Mouse (Mus musculus) small intestine, adult 2 months (tissue): ENCODE data around the gene Epp13. TPM values are rescaled to one million over a fixed set of nuclear protein-coding genes. Genes with fewer than 3 reads are reported as not detected.
A peak's percentile ranks its signal among the peaks of the same experiment; 100 is the strongest.

Source experiments
- H3K27ac ChIP-seq: fragments of 200-500 bp; 2 replicates; pipeline ENCODE4 v1.5.1; 2012; ENCODE audit warnings: low read depth, low read length, control low read depth, inconsistent platforms; ENCODE audit not compliant: insufficient read depth
- H3K27me3 ChIP-seq: fragments of 200-500 bp; 2 replicates; pipeline ENCODE4 v1.6.1; 2012; ENCODE audit warnings: mild to moderate bottlenecking, moderate library complexity, low read length, inconsistent platforms; ENCODE audit not compliant: control insufficient read depth, insufficient read depth
- H3K36me3 ChIP-seq: fragments of 200-500 bp; 2 replicates; pipeline ENCODE4 v1.6.1; 2012; ENCODE audit warnings: mild to moderate bottlenecking, low read length, control low read depth, inconsistent platforms; ENCODE audit not compliant: control insufficient read depth, insufficient read depth
- H3K4me1 ChIP-seq: fragments of 200-500 bp; 2 replicates; pipeline ENCODE4 v1.6.1; 2012; ENCODE audit warnings: low read length, inconsistent platforms, mixed read lengths; ENCODE audit not compliant: control insufficient read depth, insufficient read depth, insufficient read length
- H3K4me3 ChIP-seq: fragments of 200-500 bp; 2 replicates; pipeline ENCODE4 v1.5.1; 2012; ENCODE audit warnings: low read depth, mild to moderate bottlenecking, control low read depth, inconsistent platforms, low read length, moderate library complexity
- CTCF ChIP-seq: fragments of 200-500 bp; IDR thresholded peaks from 2 replicates; pipeline ENCODE4 v1.5.1; 2012; ENCODE audit warnings: low read depth, mild to moderate bottlenecking, control low read depth, inconsistent platforms, low read length, moderate library complexity, mixed read lengths; ENCODE audit not compliant: insufficient replicate concordance, insufficient read length; ENCODE audit errors: extremely low read depth
- POLR2A ChIP-seq: fragments of 200-500 bp; IDR thresholded peaks from 2 replicates; pipeline ENCODE4 v1.6.1; 2012; ENCODE audit warnings: low read depth, mild to moderate bottlenecking, control low read depth, inconsistent platforms, low read length, moderate library complexity
- WGBS: fragments of 180-500 bp; shearing (Covaris S2); methylation state at CpG from one replicate; pipeline ENCODE4 v1.1.7; 2018; 5-methylcytosine and 5-hydroxymethylcytosine counted together
- polyA plus RNA-seq: library from polyadenylated mRNA; depleted of rRNA; stranded (reverse); fragments of >200 nt; gene quantifications from 2 replicates; pipeline ENCODE4 v1.2.3, GENCODE M21; 2012

The Epp13 gene
- polyA plus RNA-seq, 1 experiment = not detected

GRCm38 (mm10) chr7:6262984-6263383 is 10.5 kb downstream of the Epp13 start:
- TF ChIP-seq CTCF (no peak), POLR2A (no peak)
- WGBS = 76% methylated on average over 4 of the region's 4 CpGs
- Histone ChIP-seq H3K27me3 (no peaks in the 10 kb centered on the region), H3K36me3 (no peaks in the 10 kb centered on the region), H3K4me3 (no peak overlapping the region), H3K27ac (no peak overlapping the region), H3K4me1 (no peaks in the 10 kb centered on the region)

- TF ChIP-seq CTCF (peak; percentile 53; the same call in 1 of the 2 replicates), POLR2A (no peak)
These were observed 13.2 kb downstream of the Epp13 start for GRCm38 (mm10) chr7:6265695-6266094.

GRCm38 (mm10) chr7:6277906-6278305 is 25.4 kb downstream of the Epp13 start:
- Histone ChIP-seq H3K4me1 (no peaks in the 10 kb centered on the region), H3K27me3 (no peaks in the 10 kb centered on the region), H3K4me3 (no peak overlapping the region), H3K36me3 (no peaks in the 10 kb centered on the region), H3K27ac (no peak overlapping the region)
- TF ChIP-seq CTCF (no peak), POLR2A (no peak)
- WGBS = 21% methylated on average over 3 of the region's 3 CpGs

More at GRCm38 (mm10) chr7:6265695-6266094, 13.2 kb downstream of the Epp13 start:
- Histone ChIP-seq H3K27ac (no peak overlapping the region), H3K4me3 (no peak overlapping the region), H3K36me3 (no peaks in the 10 kb centered on the region), H3K27me3 (no peaks in the 10 kb centered on the region), H3K4me1 (no peaks in the 10 kb centered on the region)
- WGBS = 62% methylated on average over 8 of the region's 8 CpGs

- Histone ChIP-seq H3K4me1 (peaks cover 3% of the 10 kb centered on the region; the same call in 1 of the 2 replicates), H3K27me3 (no peaks in the 10 kb centered on the region), H3K4me3 (no peak overlapping the region), H3K27ac (peak overlapping the region; percentile 18; the same call in 1 of the 2 replicates), H3K36me3 (no peaks in the 10 kb centered on the region)
- TF ChIP-seq POLR2A (no peak), CTCF (no peak)
- 0% methylated on average over 1 of the region's 1 CpGs for WGBS
These were observed 30.2 kb downstream of the Epp13 start for GRCm38 (mm10) chr7:6282749-6283148.

GRCm38 (mm10) chr7:6283451-6284075 is 31.1 kb downstream of the Epp13 start:
- TF ChIP-seq CTCF (peak; percentile 60; the same call in 1 of the 2 replicates), POLR2A (peak; percentile 36; the same call in 1 of the 2 replicates)
- Histone ChIP-seq H3K27me3 (no peaks in the 10 kb centered on the region), H3K4me1 (peaks cover 3% of the 10 kb centered on the region; the same call in 1 of the 2 replicates), H3K4me3 (peak overlapping the region; percentile 91), H3K36me3 (no peaks in the 10 kb centered on the region), H3K27ac (peak overlapping the region; percentile 62)
- 1% methylated on average over 23 of the region's 23 CpGs for WGBS

GRCm38 (mm10) chr7:6284442-6285012 is 32.0 kb downstream of the Epp13 start:
- Histone ChIP-seq H3K27ac (no peak overlapping the region), H3K36me3 (no peaks in the 10 kb centered on the region), H3K4me3 (no peak overlapping the region), H3K27me3 (no peaks in the 10 kb centered on the region), H3K4me1 (peaks cover 3% of the 10 kb centered on the region; the same call in 1 of the 2 replicates)
- no peak for TF ChIP-seq POLR2A
- 90% methylated on average over 4 of the region's 4 CpGs for WGBS

- Histone ChIP-seq H3K36me3 (no peaks in the 10 kb centered on the region), H3K27me3 (no peaks in the 10 kb centered on the region), H3K4me3 (no peak overlapping the region), H3K4me1 (peaks cover 3% of the 10 kb centered on the region; the same call in 1 of the 2 replicates), H3K27ac (no peak overlapping the region)
- no peak for TF ChIP-seq POLR2A
- TF ChIP-seq CTCF = no peak
- 74% methylated on average over 6 of the region's 6 CpGs for WGBS
These were observed 32.9 kb downstream of the Epp13 start for GRCm38 (mm10) chr7:6285366-6285765.
